Mouse (Mus musculus): ENCODE measurements around the gene Pycr1. TPM values are rescaled to one million over a fixed set of nuclear protein-coding genes. Genes with fewer than 3 reads are reported as not detected.

Pycr1 gene
- polyA plus RNA-seq, 1 experiment: 41.7 TPM

DNA sequence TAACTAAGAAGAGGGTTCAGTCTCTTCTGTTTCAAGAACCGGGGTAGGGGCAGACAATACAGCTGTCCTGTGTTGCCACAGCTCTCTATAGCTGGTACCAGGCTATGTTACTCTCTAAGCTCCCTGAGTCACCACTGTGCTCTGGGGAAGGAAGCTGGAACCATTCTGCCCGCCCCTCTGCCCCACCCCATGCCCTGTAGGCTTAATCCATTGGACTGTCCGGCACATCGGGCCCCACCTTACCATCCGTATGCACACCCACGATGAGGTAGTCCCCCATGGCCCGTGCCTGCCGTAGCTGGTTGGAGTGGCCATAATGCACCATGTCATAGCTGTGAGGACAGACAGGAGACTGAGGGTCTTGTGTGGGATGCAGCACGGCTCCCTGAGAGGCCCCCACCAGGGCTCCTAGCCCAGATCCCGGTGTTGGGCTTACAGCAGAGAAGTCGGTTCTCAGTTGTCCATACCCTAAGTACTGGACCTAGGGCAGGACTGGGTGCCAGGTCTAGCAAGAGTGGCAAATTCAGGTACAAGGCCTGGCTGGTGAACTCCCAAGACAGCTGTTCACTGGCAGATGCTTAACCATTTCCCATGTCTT lies 27.9 kb downstream of the Pycr1 start:
- H3K4me3 ChIP-seq (ENCODE audit: low read depth, low read length): no peak overlapping the region
- no peaks in the 10 kb centered on the region for H3K27me3 ChIP-seq (ENCODE audit: control insufficient read depth, insufficient read depth, low read length, poor library complexity, severe bottlenecking)
- TF ChIP-seq EP300 (IDR thresholded peaks at IDR 0.05; ENCODE audit: insufficient read depth, low read depth, low read length): no peak
- TF ChIP-seq POLR2A (IDR thresholded peaks at IDR 0.05; ENCODE audit: insufficient read depth, low read length): no peak
- no peak for TF ChIP-seq CTCF (IDR thresholded peaks at IDR 0.05; ENCODE audit: low read depth, low read length)
- no peaks in the 10 kb centered on the region for H3K9me3 ChIP-seq (replicated peaks; ENCODE audit: control insufficient read depth, insufficient read depth, low read length, poor library complexity, severe bottlenecking)
- H3K4me1 ChIP-seq (ENCODE audit: control insufficient read depth, insufficient read depth, low read length): peaks cover 4% of the 10 kb centered on the region
- peaks cover 18% of the 10 kb centered on the region for H3K36me3 ChIP-seq (ENCODE audit: control insufficient read depth, insufficient read depth, low read length, poor library complexity, severe bottlenecking)
- no peak overlapping the region for H3K9ac ChIP-seq (ENCODE audit: low read depth, poor library complexity, severe bottlenecking)
- H3K27ac ChIP-seq (ENCODE audit: insufficient read depth, low read length): no peak overlapping the region

DNA sequence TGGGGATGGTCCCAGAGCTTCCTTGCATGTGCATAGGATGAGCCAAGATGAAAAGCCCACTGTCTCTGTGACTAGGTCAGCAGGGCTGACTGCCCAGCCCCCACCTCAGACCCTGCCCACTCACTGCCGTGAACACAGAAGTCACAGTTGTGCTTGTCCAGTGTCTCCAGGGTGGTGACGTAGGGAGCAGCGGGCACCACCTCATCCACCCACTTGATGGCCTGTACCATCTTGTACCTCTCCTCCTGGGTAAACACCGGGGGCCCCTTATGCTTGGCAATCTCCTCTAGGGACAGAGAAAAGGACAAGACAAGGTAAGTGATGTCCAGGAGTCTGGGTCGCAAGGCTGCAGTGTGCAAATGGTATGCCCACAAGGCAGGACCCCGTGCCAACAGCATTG lies 28.4 kb downstream of the Pycr1 start:
- no peak for TF ChIP-seq POLR2A (IDR thresholded peaks at IDR 0.05; ENCODE audit: insufficient read depth, low read length)
- TF ChIP-seq EP300 (IDR thresholded peaks at IDR 0.05; ENCODE audit: insufficient read depth, low read depth, low read length): no peak
- TF ChIP-seq CTCF (IDR thresholded peaks at IDR 0.05; ENCODE audit: low read depth, low read length): no peak
- Histone ChIP-seq H3K4me3 (ENCODE audit: low read depth, low read length) (no peak overlapping the region), H3K27me3 (ENCODE audit: control insufficient read depth, insufficient read depth, low read length, poor library complexity, severe bottlenecking) (no peaks in the 10 kb centered on the region), H3K4me1 (ENCODE audit: control insufficient read depth, insufficient read depth, low read length) (peaks cover 4% of the 10 kb centered on the region), H3K27ac (ENCODE audit: insufficient read depth, low read length) (no peak overlapping the region), H3K36me3 (ENCODE audit: control insufficient read depth, insufficient read depth, low read length, poor library complexity, severe bottlenecking) (peaks cover 18% of the 10 kb centered on the region), H3K9me3 (replicated peaks; ENCODE audit: control insufficient read depth, insufficient read depth, low read length, poor library complexity, severe bottlenecking) (no peaks in the 10 kb centered on the region), H3K9ac (ENCODE audit: low read depth, poor library complexity, severe bottlenecking) (no peak overlapping the region)

DNA sequence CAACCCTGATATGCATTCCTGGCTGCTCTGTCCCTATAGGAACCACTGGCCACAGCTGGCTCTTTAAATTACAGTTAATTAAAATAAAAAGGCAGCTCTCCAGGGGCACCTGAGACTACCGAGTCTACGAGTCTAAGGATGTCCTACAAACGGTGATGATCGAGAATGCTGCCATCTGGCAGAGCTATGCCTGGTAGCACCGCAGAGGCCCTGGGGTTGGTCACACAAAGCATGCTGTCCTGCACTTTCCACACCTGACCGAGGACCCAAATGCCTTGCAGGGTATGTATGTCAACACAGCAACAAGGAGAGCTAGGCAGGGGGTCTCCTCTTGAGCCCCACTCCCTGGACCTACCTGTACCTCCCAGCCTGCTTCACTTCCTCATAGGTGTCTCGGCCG lies 29.6 kb downstream of the Pycr1 start:
- peaks cover 2% of the 10 kb centered on the region for H3K4me1 ChIP-seq (ENCODE audit: control insufficient read depth, insufficient read depth, low read length)
- no peak overlapping the region for H3K4me3 ChIP-seq (ENCODE audit: low read depth, low read length)
- no peak overlapping the region for H3K27ac ChIP-seq (ENCODE audit: insufficient read depth, low read length)
- peaks cover 18% of the 10 kb centered on the region for H3K36me3 ChIP-seq (ENCODE audit: control insufficient read depth, insufficient read depth, low read length, poor library complexity, severe bottlenecking)
- H3K9ac ChIP-seq (ENCODE audit: low read depth, poor library complexity, severe bottlenecking): no peak overlapping the region
- no peaks in the 10 kb centered on the region for H3K9me3 ChIP-seq (replicated peaks; ENCODE audit: control insufficient read depth, insufficient read depth, low read length, poor library complexity, severe bottlenecking)
- TF ChIP-seq CTCF (IDR thresholded peaks at IDR 0.05; ENCODE audit: low read depth, low read length): no peak
- H3K27me3 ChIP-seq (ENCODE audit: control insufficient read depth, insufficient read depth, low read length, poor library complexity, severe bottlenecking): no peaks in the 10 kb centered on the region

DNA sequence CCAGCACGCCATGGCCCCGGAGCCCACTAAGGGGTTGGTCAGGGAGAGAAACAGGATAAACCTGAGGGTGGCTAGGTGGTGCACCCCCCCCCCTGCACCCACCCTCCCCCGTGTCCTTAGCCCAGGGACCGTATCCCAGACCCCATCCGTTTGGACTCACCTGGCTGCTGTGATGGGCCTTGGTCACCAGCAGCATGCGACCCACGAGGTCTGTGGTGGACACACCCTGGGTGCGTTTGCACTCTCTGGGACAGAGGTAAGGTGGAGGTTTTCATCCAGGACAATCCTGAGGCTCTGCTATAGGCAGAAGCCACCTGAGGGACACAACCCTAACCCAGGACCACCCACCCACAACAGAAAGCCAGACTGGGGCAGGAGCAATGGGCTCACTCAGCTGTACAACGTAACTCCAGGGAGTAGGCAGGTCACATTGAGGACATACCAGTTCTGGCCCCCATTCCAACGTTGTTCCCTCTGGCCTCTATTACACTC lies 30.0 kb downstream of the Pycr1 start:
- Histone ChIP-seq H3K4me3 (ENCODE audit: low read depth, low read length) (no peak overlapping the region), H3K9ac (ENCODE audit: low read depth, poor library complexity, severe bottlenecking) (no peak overlapping the region), H3K27ac (ENCODE audit: insufficient read depth, low read length) (no peak overlapping the region), H3K9me3 (replicated peaks; ENCODE audit: control insufficient read depth, insufficient read depth, low read length, poor library complexity, severe bottlenecking) (no peaks in the 10 kb centered on the region), H3K27me3 (ENCODE audit: control insufficient read depth, insufficient read depth, low read length, poor library complexity, severe bottlenecking) (no peaks in the 10 kb centered on the region), H3K36me3 (ENCODE audit: control insufficient read depth, insufficient read depth, low read length, poor library complexity, severe bottlenecking) (peaks cover 18% of the 10 kb centered on the region), H3K4me1 (ENCODE audit: control insufficient read depth, insufficient read depth, low read length) (peaks cover 2% of the 10 kb centered on the region)
- TF ChIP-seq EP300 (IDR thresholded peaks at IDR 0.05; ENCODE audit: insufficient read depth, low read depth, low read length) (no peak), CTCF (IDR thresholded peaks at IDR 0.05; ENCODE audit: low read depth, low read length) (no peak), POLR2A (IDR thresholded peaks at IDR 0.05; ENCODE audit: insufficient read depth, low read length) (no peak)

DNA sequence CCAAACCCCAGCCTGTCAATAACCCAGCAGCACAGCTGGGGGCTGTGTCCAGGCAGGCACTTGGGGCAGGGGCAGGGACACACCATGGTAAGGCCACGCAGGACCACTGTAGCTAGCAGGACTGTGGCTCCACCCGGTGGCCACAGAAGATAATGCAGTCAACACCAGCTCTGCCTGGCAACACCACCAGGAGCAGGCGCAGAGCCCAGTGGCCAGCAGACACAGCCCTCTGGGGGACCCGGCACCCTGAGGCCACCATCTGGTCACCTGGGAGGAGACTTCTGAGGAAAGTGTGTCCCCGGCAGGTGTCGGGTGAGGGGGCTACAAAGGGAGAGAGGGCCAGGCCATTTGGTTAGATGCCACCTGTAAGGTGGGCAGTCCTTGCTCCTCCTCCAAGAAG lies 30.8 kb downstream of the Pycr1 start:
- Histone ChIP-seq H3K4me1 (ENCODE audit: control insufficient read depth, insufficient read depth, low read length) (peaks cover 2% of the 10 kb centered on the region), H3K27me3 (ENCODE audit: control insufficient read depth, insufficient read depth, low read length, poor library complexity, severe bottlenecking) (no peaks in the 10 kb centered on the region), H3K36me3 (ENCODE audit: control insufficient read depth, insufficient read depth, low read length, poor library complexity, severe bottlenecking) (peaks cover 18% of the 10 kb centered on the region), H3K9me3 (replicated peaks; ENCODE audit: control insufficient read depth, insufficient read depth, low read length, poor library complexity, severe bottlenecking) (no peaks in the 10 kb centered on the region), H3K27ac (ENCODE audit: insufficient read depth, low read length) (no peak overlapping the region), H3K9ac (ENCODE audit: low read depth, poor library complexity, severe bottlenecking) (no peak overlapping the region), H3K4me3 (ENCODE audit: low read depth, low read length) (no peak overlapping the region)
- no peak for TF ChIP-seq POLR2A (IDR thresholded peaks at IDR 0.05; ENCODE audit: insufficient read depth, low read length)
- peak; percentile 92 for TF ChIP-seq CTCF (IDR thresholded peaks at IDR 0.05; ENCODE audit: low read depth, low read length)

DNA sequence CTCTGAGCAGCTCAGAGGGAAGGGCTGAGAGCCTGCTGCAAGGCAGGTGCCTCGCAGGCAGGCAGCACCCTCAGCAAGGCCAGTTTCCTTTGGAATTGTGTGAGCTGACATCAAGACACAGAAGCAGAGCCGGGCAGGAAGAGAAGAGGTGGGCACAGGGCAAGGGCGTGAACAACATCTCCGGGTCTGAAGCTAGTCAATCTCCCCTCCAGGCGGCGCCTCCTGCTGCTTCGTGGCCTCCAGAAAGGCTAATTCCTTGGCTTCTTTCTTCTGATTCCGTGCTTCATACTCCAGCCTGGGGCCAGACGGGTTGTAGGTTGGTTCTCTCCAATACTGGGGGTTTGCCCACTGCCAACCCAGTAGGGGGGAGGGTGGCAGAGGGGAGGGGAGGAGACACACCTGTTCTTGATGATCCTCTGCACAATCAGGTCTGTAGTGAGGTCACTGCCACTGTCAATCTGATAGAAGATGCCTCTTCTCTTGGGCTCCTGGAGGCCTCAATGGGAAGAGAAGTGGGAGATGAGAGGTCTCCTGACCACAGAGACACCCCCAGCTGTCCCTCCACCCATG lies 33.0 kb downstream of the Pycr1 start:
- Histone ChIP-seq H3K4me1 (ENCODE audit: control insufficient read depth, insufficient read depth, low read length) (no peaks in the 10 kb centered on the region), H3K27me3 (ENCODE audit: control insufficient read depth, insufficient read depth, low read length, poor library complexity, severe bottlenecking) (no peaks in the 10 kb centered on the region), H3K27ac (ENCODE audit: insufficient read depth, low read length) (no peak overlapping the region), H3K4me3 (ENCODE audit: low read depth, low read length) (no peak overlapping the region), H3K9ac (ENCODE audit: low read depth, poor library complexity, severe bottlenecking) (no peak overlapping the region), H3K36me3 (ENCODE audit: control insufficient read depth, insufficient read depth, low read length, poor library complexity, severe bottlenecking) (peaks cover 18% of the 10 kb centered on the region), H3K9me3 (replicated peaks; ENCODE audit: control insufficient read depth, insufficient read depth, low read length, poor library complexity, severe bottlenecking) (no peaks in the 10 kb centered on the region)
- TF ChIP-seq EP300 (IDR thresholded peaks at IDR 0.05; ENCODE audit: insufficient read depth, low read depth, low read length): no peak
- TF ChIP-seq CTCF (IDR thresholded peaks at IDR 0.05; ENCODE audit: low read depth, low read length): no peak
- no peak for TF ChIP-seq POLR2A (IDR thresholded peaks at IDR 0.05; ENCODE audit: insufficient read depth, low read length)

Data from ES-Bruce4 (cell line).